Mouse (Mus musculus) ES-Bruce4 (cell line): ENCODE measurements around the gene Il13.

Experiments used
- CTCF ChIP-seq: IDR thresholded peaks from one replicate; pipeline ENCODE4 v1.8.1; 2011; ENCODE audit warnings: low read depth, low read length
- POLR2A ChIP-seq: IDR thresholded peaks from one replicate; pipeline ENCODE4 v1.8.1; 2011; ENCODE audit warnings: low read length; ENCODE audit not compliant: insufficient read depth

DNA sequence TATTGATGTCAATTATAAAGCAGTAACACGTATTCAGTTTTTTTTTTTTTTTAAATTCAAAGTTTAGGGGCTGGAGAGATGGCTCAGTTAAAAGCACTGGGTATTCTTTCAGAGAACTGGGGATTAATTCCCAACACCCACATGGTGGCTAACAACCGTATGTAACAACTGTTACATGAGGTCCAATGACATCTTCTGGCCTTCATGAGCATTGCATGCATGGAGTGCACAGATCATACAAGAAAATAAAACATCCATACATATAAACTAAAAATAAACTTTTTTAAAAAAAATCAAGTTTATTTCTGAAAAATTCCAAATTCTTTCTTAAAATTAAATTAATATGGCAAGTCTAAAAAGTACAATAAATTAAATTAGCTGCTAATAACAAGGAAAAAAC is 47.2 kb upstream of the Il13 start:
- TF ChIP-seq CTCF, result no peak
- TF ChIP-seq POLR2A, result no peak
